Mouse (Mus musculus): ENCODE measurements around the gene Prmt8.

- TF ChIP-seq POLR2A (IDR thresholded peaks at IDR 0.05; ENCODE audit: insufficient read length, low read depth) (no peak), POLR2AphosphoS2 (IDR thresholded peaks at IDR 0.05; ENCODE audit: insufficient read length, low read depth) (no peak), MAX (IDR thresholded peaks at IDR 0.05; ENCODE audit: low read depth) (no peak), USF1 (IDR thresholded peaks at IDR 0.05; ENCODE audit: low read depth) (no peak), CEBPB (IDR thresholded peaks at IDR 0.05; ENCODE audit: insufficient read depth, poor library complexity, severe bottlenecking) (no peak), MYOG (IDR thresholded peaks at IDR 0.05; ENCODE audit: control insufficient read depth in 1 of 3, insufficient read depth in 1 of 3, insufficient read length in 2 of 3, low read depth in 2 of 3) (no peak), TCF12 (IDR thresholded peaks at IDR 0.05; ENCODE audit: insufficient read depth, poor library complexity, severe bottlenecking) (no peak)
Measured at GRCm38 (mm10) chr6:127765573-127765972, 3.7 kb downstream of the Prmt8 start.
